Comparison of ENCODE assay signal across 22 mouse cellular contexts in the genomic region with DNA sequence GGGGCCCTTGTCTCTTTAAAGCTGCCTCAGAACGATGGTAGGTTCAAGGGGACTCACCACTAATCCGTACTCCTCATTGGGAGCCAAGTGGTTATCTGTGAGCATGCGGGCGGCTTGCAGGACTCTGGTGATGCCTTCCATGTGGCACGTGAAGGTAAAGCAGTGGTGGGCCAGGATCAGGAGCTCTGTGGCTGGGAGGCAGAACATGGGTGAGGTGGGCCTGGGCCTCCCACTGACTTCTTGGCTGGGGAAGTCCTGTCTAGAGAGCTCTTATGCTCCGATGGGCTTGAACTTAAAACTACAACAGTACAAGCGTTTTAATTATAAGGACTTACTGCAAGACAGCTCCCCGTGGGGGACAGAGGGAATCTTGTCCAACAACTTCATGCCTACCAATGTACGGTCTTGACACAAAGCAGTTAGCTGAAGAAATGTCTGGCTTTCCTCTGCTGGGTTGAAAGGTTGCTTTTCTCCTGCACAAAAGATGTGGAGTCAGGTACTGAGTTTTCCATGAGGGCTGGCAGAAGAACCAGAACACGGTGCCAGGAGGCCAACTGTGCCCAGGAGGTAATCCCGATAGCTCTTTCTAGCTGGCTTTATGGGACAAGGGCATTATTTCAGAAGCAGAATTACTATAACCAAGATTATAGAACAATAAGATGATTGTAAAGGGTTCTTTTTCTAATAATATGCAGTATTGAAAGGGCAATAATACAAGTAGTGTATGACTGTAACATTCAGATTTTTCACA. TPM values are rescaled to one million over a fixed set of nuclear protein-coding genes. Genes with fewer than 3 reads are reported as not detected.
DNase-seq lines count a peak whose midpoint lies in the region; ATAC-seq and TF ChIP-seq lines count a peak whose summit lies in the region.
"Had no signal": no experiment of that assay in that cellular context is flagged by ENCODE, and none has a peak within 500 bp of the region (broad histone marks: within the 10 kb centered on the region; RNA-seq: fewer than 3 reads in every experiment).

No protein-coding gene starts in this region.

- no peak overlapping the region for H3K27ac ChIP-seq in gastrocnemius, adult 2 months
- H3K27ac ChIP-seq in forebrain, embryonic 11.5 days (ENCODE audit: low read depth, low read length), result no peak overlapping the region
- H3K27ac ChIP-seq: heart, adult 2 months; hindbrain, embryonic 13.5 days; intestine, embryonic 15.5 days; limb, embryonic 13.5 days had no signal

- peak; percentile 61 for DNase-seq in gastrocnemius, adult 2 months
- DNase-seq in gastrocnemius, postnatal 4 days (ENCODE audit: low spot score in 2 of 2), result no peak
- DNase-seq in left cerebral cortex, postnatal 4 days, result peak; percentile 19
- DNase-seq in left cerebral cortex, adult 11 months (ENCODE audit: low spot score), result no peak
- DNase-seq in brain, embryonic 14.5 days (ENCODE audit: low read depth), result peak; percentile 11
- DNase-seq in cerebellum, postnatal 10 days, result peak; percentile 69 to 77
- DNase-seq in forebrain, embryonic 11.5 days (ENCODE audit: low spot score), result no peak
- no peak for DNase-seq in retina, embryonic 14.5 days (ENCODE audit: low spot score)
- DNase-seq: adrenal gland, postnatal 36 days; embryo, embryonic 11 days; kidney, adult 9 months; kidney, postnatal 4 days; lung, adult 2 months; thymus, postnatal 25 days had no signal

- ATAC-seq in forebrain, embryonic 11.5 days (replicated peaks; ENCODE audit: low FRiP score), result no peak
- ATAC-seq: forebrain, embryonic 16.5 days; intestine, embryonic 15.5 days; midbrain, embryonic 16.5 days had no signal

- 95% methylated on average over 11 of the region's 11 CpGs for WGBS in forebrain, embryonic 11.5 days

- no peaks in the 10 kb centered on the region for H3K27me3 ChIP-seq in forebrain, embryonic 11.5 days (ENCODE audit: control insufficient read depth, insufficient read depth, low read length)
- H3K27me3 ChIP-seq: CH12.LX; hindbrain, embryonic 13.5 days; intestine, embryonic 15.5 days; limb, embryonic 13.5 days; megakaryocyte, embryonic 14.5 days had no signal

- no peak for TF ChIP-seq CTCF in gastrocnemius, adult 2 months (IDR thresholded peaks at IDR 0.05)
- TF ChIP-seq CTCF in brain, embryonic 14.5 days (IDR thresholded peaks at IDR 0.05; ENCODE audit: borderline replicate concordance, extremely low read depth, insufficient read depth, insufficient read length), result no peak

- no peak for TF ChIP-seq POLR2A in brain, embryonic 14.5 days (IDR thresholded peaks at IDR 0.05; ENCODE audit: borderline replicate concordance, extremely low read depth, insufficient read depth, insufficient read length, poor library complexity, severe bottlenecking)

- no peak overlapping the region for H3K9ac ChIP-seq in forebrain, embryonic 11.5 days (ENCODE audit: low read length)
- H3K9ac ChIP-seq: hindbrain, embryonic 13.5 days; intestine, embryonic 15.5 days; limb, embryonic 13.5 days had no signal

- H3K4me1 ChIP-seq in forebrain, embryonic 11.5 days (replicated peaks; ENCODE audit: control insufficient read depth, insufficient read depth, low read length), result no peaks in the 10 kb centered on the region
- H3K4me1 ChIP-seq: hindbrain, embryonic 13.5 days; intestine, embryonic 15.5 days; limb, embryonic 13.5 days had no signal

- H3K4me3 ChIP-seq in gastrocnemius, adult 2 months, result no peak overlapping the region
- no peak overlapping the region for H3K4me3 ChIP-seq in forebrain, embryonic 11.5 days (ENCODE audit: low read depth, low read length)
- H3K4me3 ChIP-seq: heart, adult 2 months; hindbrain, embryonic 13.5 days; intestine, embryonic 15.5 days; limb, embryonic 13.5 days; megakaryocyte, embryonic 14.5 days had no signal

- H3K36me3 ChIP-seq in forebrain, embryonic 11.5 days (ENCODE audit: control insufficient read depth, insufficient read depth, low read length), result peaks cover 5% of the 10 kb centered on the region; the same call in 1 of the 2 replicates

- H3K9me3 ChIP-seq in forebrain, embryonic 11.5 days (ENCODE audit: control insufficient read depth, low read length), result no peaks in the 10 kb centered on the region
- H3K9me3 ChIP-seq: hindbrain, embryonic 13.5 days; intestine, embryonic 15.5 days; limb, embryonic 13.5 days; megakaryocyte, embryonic 14.5 days had no signal

- intact Hi-C loops in gastrocnemius, adult 2 months (cut with DNase I), result no loop called here
- intact Hi-C loops in left cerebral cortex, postnatal 4 days (cut with DNase I), result no loop called here

- H3K4me2 ChIP-seq in forebrain, embryonic 11.5 days (ENCODE audit: low read depth, low read length, severe bottlenecking), result no peak overlapping the region
- H3K4me2 ChIP-seq: hindbrain, embryonic 13.5 days; intestine, embryonic 15.5 days; limb, embryonic 13.5 days had no signal

RNA-seq across cellular contexts. Expression of gene Eif3j1, which starts 31.2 kb away (rescaled TPM):
- 10 to 100 TPM; 31.4 to 38.4 TPM for total RNA-seq in gastrocnemius, adult 2 months (2021)
- total RNA-seq in gastrocnemius, postnatal 4 days (2021), result 10 to 100 TPM; 16.4 to 18.9 TPM
- 10 to 100 TPM; 17.4 to 18.7 TPM for total RNA-seq in left cerebral cortex, postnatal 4 days (2021)
- 12.8 and 15.8 TPM in 2 replicates for polyA plus RNA-seq in brain, embryonic 14.5 days (2012; rRNA removed)
- 14.5 and 16.0 TPM in 2 replicates for polyA plus RNA-seq in forebrain, embryonic 11.5 days (2014; fragmentation: Nextera tagmentation; extraction: Ambion mirVana)

RNA-seq across cellular contexts. Expression of gene Spg11, which starts 58.6 kb away (rescaled TPM):
- total RNA-seq in gastrocnemius, adult 2 months (2021), result 1 to 10 TPM; 5.7 to 6.3 TPM
- total RNA-seq in gastrocnemius, postnatal 4 days (2021), result 10 to 100 TPM; 11.4 to 12.8 TPM
- 10 to 100 TPM; 23.3 to 23.7 TPM for total RNA-seq in left cerebral cortex, postnatal 4 days (2021)
- polyA plus RNA-seq in brain, embryonic 14.5 days (2012; rRNA removed), result 13.3 and 14.9 TPM in 2 replicates
- 16.0 and 17.9 TPM in 2 replicates for polyA plus RNA-seq in forebrain, embryonic 11.5 days (2014; fragmentation: Nextera tagmentation; extraction: Ambion mirVana)

Comparison
In these comparisons a context has a peak if more than half of its experiments do, and no peak if none do; other contexts are left out.
1. DNase-seq: peak in gastrocnemius, adult 2 months (single experiment), left cerebral cortex, postnatal 4 days (single experiment), brain, embryonic 14.5 days (single experiment) and cerebellum, postnatal 10 days (2 of 2); none in gastrocnemius, postnatal 4 days (0 of 2), left cerebral cortex, adult 11 months (single experiment), forebrain, embryonic 11.5 days (single experiment) and retina, embryonic 14.5 days (single experiment).